Mouse (Mus musculus) retina, embryonic 14.5 days (tissue): ENCODE measurements at regions not wholly inside any gene's neighbourhood (a gene's known extent, or its start where the extent isn't known, plus 50 kb on each side); places are given as distances from the start of the nearest gene placed in this dataset.
"Not testable (repeated sequence)": the region's sequence is repeated elsewhere in the genome, so short reads cannot be mapped to it uniquely, and the experiment has no call there.

Experiments used
- DNase-seq: peaks from one replicate; pipeline ENCODE4 v3.0.0-alpha.2; 2015; ENCODE audit warnings: low spot score

- DNase-seq, result not testable (repeated sequence)
Observed at GRCm38 (mm10) chr1:23316288-23316687, 81.3 kb downstream of the Ogfrl1 start.

- DNase-seq, result not testable (repeated sequence)
Observed at GRCm38 (mm10) chr1:23314863-23315262, 82.7 kb downstream of the Ogfrl1 start.

- DNase-seq, result no peak
Observed at GRCm38 (mm10) chr1:23292718-23293117, 104.9 kb downstream of the Ogfrl1 start.

GRCm38 (mm10) chr1:23286741-23287140, 110.8 kb downstream of the Ogfrl1 start:
- peak; percentile 55 for DNase-seq

- DNase-seq, result no peak
Observed at GRCm38 (mm10) chr1:23282870-23283219, 114.7 kb downstream of the Ogfrl1 start.

- no peak for DNase-seq
Observed at GRCm38 (mm10) chr1:23282215-23282869, 115.2 kb downstream of the Ogfrl1 start.

- DNase-seq, result no peak
Observed at GRCm38 (mm10) chr1:23279827-23280226, 117.7 kb downstream of the Ogfrl1 start.

- no peak for DNase-seq
Observed at GRCm38 (mm10) chr1:23272077-23272476, 125.5 kb downstream of the Ogfrl1 start.

- no peak for DNase-seq
Observed at GRCm38 (mm10) chr1:23270910-23271822, 126.4 kb downstream of the Ogfrl1 start.

GRCm38 (mm10) chr1:23268062-23268461, 129.5 kb downstream of the Ogfrl1 start:
- no peak for DNase-seq

GRCm38 (mm10) chr1:23265556-23266232, 131.9 kb downstream of the Ogfrl1 start:
- no peak for DNase-seq

- no peak for DNase-seq
Observed at GRCm38 (mm10) chr1:23264251-23264650, 133.3 kb downstream of the Ogfrl1 start.

- DNase-seq, result no peak
Observed at GRCm38 (mm10) chr1:23263798-23264197, 133.8 kb downstream of the Ogfrl1 start.

- DNase-seq, result no peak
Observed at GRCm38 (mm10) chr1:23261652-23262051, 135.9 kb downstream of the Ogfrl1 start.

- peak; percentile 16 for DNase-seq
Observed at GRCm38 (mm10) chr1:23257306-23257895, 140.2 kb downstream of the Ogfrl1 start.

- DNase-seq, result peak; percentile 76
Observed at GRCm38 (mm10) chr1:23256630-23257001, 141.0 kb downstream of the Ogfrl1 start.

GRCm38 (mm10) chr1:23255925-23256629, 141.5 kb downstream of the Ogfrl1 start:
- DNase-seq, result peak; percentile 98

- no peak for DNase-seq
Observed at GRCm38 (mm10) chr1:23254235-23254634, 143.3 kb downstream of the Ogfrl1 start.

- DNase-seq, result no peak
Observed at GRCm38 (mm10) chr1:23231522-23231921, 129.5 kb upstream of the 4933415F23Rik start.

- no peak for DNase-seq
Observed at GRCm38 (mm10) chr1:23228478-23228877, 126.4 kb upstream of the 4933415F23Rik start.

- DNase-seq, result no peak
Observed at GRCm38 (mm10) chr1:23214462-23215158, 112.6 kb upstream of the 4933415F23Rik start.
